Mouse (Mus musculus) T-cell, adult 2 months (primary cell): ENCODE results near the gene Kiss1.
"Not testable (repeated sequence)": the region's sequence is repeated elsewhere in the genome, so short reads cannot be mapped to it uniquely, and the experiment has no call there.

Experiments used
- DNase-seq: peaks from one replicate; pipeline ENCODE4 v3.0.0; 2022; ENCODE audit warnings: low spot score

Kiss1 gene

DNA sequence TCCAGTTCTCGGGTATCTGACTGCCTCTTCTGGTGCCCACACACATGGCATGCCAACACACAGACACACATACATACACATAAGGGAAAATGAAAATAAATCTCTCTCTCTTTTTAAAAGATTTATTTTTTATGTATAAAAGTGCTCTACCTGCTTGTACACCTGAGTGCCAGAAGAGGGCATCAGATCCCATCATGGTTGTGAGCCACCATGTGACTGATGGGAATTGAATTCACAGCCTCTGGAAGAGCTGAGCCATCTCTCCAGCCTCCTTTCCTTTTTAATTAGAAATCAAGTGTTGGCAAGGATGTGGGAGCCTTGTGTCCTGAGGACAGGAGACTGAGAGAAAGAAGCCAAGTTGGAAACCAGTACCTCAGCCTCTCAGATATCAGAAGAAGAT, 4.5 kb upstream of the Kiss1 start:
- DNase-seq, result no peak

DNA sequence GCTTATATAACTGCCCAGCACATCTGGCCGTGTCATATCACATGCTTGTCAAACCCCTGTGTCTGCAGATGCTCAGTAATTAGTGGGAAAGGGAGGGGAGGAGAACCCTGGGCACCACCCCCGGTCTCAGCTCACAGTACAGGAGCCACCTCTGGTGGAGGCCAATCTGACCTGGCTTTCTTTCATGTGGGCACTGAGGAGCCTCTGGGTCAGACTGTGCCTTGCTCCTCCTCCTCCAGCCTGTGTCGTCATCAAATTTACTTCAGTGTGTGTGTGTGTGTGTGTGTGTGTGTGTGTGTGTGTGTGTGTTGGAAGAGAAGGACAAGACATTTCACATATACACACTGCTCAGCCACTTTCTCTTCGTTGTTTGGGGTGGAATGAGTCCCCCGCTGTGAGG, 1.7 kb downstream of the Kiss1 start:
- DNase-seq, result no peak

DNA sequence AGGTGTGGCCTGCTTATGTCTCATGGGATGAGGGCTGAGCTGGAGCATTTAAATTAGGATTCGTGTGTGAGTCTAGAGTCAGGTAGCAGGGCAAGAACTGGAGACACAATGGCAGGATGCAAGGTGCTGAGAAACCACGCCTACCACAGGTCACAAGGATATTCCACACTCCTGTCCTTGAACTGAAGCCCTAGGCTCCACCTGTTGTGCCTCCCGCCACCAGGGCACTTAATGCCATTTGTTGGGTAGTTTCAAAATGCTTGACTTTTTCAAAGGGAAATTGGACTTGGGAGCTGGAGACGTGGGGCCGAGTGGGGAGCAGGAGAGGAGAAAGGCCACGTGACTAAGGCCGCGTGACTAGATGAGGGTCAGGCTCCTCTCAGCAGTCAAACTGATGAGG, 4.3 kb downstream of the Kiss1 start:
- DNase-seq, result no peak

DNA sequence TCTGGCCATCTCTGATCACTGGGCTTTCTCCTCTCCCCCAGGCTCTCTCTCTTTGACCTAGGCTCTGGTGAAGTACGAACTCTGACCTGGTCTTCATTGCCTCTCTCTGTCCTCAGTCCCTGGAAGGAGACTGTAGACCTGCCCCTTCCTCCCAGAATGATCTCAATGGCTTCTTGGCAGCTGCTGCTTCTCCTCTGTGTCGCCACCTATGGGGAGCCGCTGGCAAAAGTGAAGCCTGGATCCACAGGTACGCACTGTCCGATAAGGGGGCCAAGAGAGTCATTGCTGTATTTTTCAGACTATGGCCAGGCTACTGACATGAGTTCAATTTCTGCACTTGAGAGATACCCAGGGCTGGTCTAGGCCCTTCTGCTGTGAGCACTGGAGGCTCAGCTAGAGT, 5.4 kb downstream of the Kiss1 start:
- no peak for DNase-seq

DNA sequence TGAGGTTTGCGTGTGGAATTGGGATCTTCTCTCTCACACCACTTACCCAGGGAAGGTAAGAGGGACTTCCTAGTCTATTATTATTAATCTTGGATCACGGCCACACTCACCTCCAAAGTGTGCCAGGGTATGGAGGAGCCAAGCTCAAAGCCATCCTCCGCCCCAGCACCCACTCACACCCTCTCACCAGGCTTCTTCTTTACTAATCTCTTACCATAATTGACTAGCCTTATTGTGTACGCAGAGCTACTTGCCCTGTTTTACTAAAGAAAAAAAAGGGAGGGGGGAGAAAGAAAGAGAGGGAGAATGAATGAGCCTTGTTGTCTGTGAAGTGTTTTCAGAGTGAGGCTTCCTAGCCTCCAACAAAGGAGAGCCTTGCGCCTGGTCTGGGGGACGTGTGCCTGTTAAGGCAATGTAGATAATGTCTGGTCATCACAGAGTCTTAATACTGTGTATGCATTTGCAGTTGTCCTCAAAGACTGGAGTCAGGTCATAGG, 6.7 kb downstream of the Kiss1 start:
- DNase-seq, result no peak

DNA sequence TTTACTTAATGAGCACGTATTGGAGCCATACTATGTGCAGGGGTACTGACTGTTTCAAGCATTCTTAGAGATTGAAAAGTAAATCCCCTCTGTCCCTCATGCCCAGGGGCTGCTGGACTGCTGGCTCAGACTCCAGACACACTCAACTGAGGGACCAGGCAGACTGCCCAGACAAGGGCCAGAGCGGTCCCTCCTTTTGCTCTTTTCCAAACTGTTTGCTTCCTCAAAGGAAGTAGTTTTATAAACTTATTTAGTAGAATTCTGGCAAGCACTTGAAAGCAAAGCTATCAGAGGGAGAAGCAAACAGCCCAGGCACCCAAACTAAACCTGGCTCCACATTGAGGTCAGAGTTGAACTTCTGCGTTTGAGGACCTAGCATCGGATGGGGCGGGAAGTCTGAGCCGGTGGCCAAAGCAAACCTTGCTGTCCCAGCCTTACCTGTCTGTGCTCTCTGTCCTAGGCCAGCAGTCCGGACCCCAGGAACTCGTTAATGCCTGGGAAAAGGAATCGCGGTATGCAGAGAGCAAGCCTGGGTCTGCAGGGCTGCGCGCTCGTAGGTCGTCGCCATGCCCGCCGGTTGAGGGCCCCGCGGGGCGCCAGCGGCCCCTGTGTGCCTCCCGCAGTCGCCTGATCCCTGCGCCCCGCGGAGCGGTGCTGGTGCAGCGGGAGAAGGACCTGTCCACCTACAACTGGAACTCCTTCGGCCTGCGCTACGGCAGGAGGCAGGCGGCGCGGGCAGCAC, 7.4 kb downstream of the Kiss1 start:
- no peak for DNase-seq

DNA sequence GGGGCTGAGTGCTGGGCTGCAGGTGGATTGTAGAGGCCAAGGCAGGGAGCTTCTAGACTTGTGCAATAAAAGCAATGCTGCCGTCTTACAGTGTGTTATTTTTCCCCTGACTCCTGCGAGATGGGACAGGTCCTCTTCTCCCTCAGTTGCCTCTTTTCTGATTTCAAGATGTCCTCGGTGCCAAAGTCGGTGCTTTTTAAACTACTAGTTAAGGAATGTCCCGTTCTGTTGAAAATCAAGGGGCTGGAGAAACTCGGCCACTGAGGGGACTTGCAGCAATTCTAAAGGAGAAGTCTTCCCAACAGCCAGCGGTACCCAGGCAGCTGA, 7.9 kb downstream of the Kiss1 start:
- no peak for DNase-seq

DNA sequence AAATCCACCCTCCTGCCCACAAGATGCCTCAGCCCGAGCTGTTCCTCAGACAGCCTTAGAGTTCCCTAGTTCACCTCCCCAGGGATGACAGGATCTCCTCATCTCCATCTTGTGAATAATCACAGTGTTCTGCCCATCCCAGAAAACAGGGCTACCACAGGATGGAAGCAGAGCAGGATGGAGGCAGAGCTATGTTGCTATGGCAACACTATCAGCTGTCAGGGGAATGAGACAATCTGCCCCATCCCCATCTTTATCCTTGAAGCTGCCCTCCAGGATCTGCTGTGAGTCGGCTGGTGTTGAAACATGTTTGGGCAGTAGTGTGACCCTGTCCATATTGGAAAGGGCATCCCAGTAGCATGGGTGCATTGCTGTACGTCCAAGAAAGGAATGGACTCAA, 9.5 kb downstream of the Kiss1 start:
- DNase-seq, result no peak

DNA sequence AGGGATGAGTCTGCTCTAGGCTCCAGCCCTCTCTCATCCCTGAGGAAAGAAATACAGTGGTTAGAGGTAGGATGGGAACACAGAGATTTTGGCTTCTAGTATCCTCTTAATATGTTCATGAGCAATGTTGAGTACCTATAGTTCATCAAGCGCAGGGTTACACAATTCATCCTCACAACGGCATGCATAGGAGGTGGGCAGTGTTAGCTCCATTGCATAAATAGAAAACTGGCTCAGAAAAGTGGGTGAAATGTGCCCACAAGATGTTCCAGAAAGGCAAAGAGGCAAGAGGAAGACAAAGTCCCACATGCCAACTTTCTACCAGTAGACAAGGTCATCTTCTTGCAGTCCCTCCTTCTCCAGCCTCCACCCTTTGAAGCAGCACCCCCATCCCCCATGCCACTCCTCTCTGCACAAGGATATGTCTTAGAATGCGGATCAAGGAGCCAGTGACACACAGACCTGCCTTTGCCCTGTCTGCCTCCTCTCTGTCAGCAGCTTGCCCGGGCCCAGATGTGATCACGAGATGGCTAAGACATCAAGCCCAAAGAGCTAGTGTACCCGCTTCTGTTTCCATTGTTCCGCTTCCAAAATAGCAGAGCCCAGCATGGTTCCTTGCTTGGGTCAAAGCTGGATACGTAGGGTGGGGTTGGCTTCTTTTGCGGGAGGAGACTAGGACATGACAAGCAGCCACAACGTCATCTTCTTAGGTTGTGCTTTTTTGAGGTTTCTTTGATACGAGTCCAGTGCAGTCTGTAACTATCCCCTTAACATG, 11.2 kb downstream of the Kiss1 start:
- DNase-seq, result no peak

DNA sequence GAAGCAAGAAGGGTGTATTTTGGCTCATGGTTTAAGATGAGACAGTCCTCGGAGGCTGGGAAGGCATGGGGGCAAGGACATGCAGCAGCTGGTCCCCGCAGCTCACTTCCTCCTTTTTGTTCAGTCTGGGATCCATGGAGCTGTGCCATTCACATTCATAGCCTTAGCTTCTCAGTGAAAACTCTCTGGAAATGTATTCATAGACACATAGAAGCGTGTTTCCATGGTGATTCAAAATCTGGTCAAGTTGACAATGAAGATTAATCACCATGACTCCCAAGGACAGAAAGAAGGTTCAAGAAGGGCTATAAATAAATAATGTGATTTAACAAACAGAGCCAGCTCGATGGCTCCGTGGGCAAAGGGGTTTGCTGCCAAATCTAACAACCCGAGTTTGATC, 12.3 kb downstream of the Kiss1 start:
- DNase-seq, result no peak

DNA sequence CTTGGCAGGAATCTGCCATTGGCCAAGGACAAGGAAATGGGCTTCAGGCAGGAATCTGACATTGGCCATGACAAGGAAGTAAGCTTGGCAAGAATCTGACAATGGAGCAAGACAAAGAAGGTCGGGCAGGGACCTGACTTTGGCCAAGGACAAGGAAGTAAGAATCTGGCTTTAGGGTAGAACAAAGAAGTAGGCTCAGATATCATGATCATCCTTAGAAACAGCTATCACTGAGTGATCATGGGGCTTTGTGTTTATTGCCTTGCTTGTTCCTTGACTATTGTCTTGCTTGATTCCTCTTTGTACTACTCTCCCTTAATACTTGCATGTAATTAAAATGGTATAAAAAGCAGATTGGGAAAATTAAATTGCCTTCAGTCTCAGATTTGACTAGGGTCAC, 18.7 kb downstream of the Kiss1 start:
- DNase-seq, result not testable (repeated sequence)

DNA sequence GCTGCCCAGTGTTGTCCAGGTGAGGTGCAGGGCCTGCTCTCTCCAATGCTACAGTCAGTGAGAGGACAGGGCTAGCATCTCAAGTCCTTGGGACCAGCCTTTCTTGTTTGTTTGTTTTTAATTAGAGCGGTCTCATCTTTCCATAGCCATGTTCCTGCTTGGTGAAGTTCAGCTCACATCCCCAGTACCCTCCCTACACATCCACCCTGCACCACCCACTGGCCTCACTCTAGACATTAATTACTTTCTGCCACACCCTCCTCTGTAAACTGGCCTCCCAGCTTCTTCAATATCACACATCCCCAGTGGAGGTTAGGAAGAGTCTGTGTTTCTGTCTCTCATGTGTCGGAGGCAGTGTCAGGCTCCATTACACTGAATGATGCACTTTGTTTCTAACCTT, 22.7 kb downstream of the Kiss1 start:
- DNase-seq, result no peak

DNA sequence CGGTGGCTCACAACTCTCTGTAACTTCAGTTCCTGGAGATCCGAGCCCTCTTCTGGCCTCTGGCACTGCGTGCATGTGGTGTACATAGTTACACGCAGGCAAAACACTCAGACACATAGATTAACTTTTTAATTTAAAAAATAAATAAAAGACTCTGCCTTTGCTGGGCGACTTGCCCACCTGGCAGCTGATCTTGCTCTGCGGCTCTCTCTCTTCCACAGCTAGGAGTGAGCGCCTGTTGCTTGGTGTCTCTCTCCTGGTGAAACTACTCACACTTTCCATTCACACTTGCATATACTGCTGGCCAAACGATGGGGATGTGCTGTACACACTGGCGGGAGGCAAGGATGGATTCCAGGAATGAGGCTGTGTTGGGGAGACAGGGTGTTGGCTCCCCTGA, 24.9 kb downstream of the Kiss1 start:
- DNase-seq, result no peak

DNA sequence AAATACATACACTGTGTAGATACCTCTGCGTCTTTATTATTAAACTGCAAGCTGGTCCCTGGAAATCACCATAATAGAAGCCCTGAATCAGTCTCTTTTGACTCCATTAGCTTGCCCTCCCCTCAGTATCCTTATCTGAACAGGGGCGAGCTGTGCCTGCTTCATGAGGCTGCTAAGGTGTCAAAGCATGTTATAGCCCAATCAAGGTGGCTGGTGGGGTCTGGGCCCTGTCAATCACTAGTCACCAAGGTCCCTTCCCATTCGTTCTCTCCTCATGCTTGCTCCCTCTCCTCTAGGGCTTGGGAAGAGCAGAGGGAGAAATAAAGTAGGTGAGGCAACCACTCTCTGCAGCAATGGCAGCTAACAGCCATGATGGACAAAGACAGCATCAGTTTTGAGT, 25.6 kb downstream of the Kiss1 start:
- DNase-seq, result no peak

DNA sequence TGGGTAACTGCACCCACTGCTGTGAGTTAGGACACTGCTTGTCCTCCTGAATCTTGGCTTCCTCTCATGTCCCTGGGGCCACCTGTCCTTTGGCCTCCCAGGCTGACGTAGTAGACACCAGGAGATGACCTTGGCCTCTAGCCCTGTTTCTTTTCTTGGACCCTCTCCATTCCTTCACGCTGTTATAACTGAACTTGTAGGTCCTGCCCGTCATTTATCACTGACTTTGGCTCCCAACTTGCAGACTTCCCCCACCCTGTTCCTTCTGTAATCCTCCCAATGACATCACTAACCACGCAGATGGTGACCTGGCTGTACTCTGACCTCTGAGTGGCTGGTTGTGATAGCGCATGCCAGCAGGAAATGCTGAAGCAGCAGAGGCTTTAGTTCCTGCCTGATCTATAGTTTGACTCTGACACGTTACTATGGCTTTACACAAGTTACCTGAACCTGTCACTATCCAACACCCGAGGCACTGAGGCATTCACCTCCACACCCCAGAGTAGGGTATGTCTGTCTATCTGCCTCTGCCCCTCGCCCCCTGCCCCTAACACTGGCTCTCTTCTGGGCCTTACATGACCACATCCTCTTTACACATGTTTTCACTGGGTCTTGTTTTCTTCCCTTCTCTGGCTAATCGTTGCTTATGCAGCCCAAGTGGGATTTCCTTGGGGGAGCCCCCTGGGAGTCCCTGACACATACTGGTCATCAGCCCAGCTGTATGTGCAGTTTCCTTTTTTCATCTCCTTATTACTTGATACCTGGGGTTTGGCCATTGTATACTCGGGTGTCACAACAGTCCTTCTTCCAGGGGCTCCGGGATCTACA, 26.2 kb downstream of the Kiss1 start:
- DNase-seq, result no peak

DNA sequence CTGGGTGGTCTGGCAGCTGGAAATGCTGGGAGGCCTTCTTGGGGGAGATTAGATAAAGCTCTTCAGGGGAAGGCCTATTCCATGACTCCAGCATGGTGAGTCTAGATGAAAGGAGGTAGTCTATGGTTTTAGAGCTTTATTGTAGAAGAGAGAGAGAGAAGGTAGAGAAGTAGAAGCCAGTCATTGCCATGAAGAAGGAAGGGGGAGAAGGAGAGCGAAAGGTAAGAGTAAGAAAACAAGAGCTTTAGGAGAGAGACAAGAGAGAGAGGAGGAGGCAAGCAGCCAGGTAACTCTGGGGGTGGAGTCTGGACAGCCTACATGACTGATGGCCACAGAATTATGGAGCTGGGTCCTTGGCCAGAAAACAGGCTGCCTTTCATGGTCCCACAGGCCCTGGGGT, 28.5 kb downstream of the Kiss1 start, which contains the start of gene Ren1:
Gene Ren1 (plus strand): TSS at position 301 of the 400 bp plus-strand sequence.
- no peak for DNase-seq

DNA sequence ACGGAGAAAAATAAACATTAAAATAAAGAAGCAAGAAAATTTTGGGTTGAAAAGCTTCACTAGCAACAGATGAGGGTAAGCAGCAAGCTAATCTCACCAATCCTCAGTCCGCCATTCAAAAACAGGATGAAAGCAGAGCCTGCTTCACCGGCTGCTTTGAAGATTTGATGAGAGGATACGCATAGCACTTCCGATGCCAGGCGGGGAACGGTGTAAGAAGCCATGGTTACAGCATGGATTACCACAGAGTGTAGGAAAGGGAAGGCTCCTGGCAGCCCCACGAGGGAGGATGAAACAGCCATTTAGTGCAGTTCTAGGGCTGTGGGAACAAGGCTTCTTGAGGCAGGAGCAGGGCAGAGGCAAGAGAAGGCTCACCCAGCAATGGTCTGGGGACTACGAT, 30.1 kb downstream of the Kiss1 start:
- no peak for DNase-seq

DNA sequence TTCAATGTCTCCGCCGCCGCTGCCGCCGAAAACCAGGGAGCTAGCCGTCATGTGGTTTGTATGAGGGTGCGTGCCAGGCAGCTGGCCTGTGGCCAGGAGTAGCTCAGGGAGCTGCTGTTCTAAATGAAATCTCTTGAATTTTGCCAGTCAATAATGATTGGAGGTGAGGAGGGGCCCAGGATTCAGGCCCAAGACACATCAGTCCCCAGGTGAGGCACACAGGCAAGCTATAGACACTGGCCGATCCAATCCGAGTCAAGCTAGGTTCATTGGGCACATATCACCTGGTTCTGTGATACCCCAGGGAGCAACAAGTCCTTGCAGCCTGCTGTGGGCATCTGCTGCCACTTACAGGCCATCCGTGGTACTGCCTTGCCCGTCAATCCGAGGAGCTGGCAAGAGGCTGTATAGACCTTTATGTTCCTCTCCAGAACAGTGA, 31.7 kb downstream of the Kiss1 start:
- DNase-seq, result peak; percentile 37

DNA sequence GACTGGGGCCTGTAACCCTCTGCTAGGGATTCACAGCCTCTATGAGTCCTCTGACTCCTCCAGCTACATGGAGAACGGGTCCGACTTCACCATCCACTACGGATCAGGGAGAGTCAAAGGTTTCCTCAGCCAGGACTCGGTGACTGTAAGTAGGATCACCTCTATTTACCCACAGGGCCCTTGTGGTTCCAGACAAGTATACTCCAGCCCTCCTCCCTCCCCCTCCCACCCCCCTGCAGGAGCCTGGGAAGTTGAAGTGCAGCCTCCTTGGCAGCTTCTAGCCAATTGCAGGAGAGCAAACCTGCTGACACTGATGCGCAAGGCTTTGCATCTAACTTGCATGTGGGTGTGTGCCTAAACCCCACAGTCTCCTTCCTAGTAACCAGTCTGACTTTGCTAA, 33.8 kb downstream of the Kiss1 start:
- DNase-seq, result no peak

DNA sequence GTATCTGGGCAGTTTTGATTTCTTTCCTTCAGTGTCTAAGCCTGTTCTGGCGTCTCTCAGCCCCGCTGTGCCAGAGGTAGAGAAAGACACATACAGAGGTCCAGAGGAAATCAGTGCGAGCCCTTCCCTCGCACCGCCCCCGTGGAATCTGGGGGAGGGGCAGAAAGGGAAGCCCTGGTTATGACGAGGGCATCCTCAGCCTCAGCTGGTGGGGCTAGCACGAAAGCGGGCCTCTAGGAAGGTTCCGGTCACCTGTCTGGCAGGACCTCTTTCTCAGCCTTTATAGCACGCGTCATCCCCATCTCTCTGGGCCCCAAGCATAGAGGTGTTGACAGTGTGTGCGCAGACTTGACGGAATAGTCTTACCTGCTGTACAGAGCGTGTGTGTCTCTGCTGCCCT, 34.2 kb downstream of the Kiss1 start:
- DNase-seq, result no peak

DNA sequence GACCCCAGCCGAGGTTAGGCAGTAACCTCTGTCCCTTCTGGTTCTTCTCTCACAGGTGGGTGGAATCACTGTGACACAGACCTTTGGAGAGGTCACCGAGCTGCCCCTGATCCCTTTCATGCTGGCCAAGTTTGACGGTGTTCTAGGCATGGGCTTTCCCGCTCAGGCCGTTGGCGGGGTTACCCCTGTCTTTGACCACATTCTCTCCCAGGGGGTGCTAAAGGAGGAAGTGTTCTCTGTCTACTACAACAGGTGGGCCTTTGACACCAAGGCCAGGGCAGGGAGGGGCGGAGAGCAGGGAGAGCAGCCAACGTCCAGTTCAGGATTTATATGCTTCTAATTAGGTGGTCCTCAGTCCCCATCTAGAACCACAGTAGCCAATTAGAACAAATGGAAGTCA, 34.7 kb downstream of the Kiss1 start:
- no peak for DNase-seq

DNA sequence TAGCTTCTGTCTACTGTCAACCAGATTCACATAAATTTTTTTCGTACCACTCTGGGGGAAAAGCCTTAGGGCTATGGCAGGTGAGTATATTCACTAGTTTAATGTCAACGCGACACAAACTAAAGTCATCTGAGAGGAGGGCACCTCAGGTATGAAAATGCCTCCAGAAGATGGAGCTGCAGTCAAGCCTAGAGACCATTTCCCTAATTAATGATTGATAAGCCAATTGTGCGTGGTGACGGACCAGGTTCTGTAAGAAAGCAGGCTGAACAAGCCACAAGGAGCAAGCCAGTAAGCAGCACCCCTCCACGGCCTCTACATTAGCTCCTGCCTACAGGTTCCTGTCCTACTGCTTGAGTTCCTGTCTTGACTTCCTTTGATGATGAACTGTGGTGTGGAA, 39.3 kb downstream of the Kiss1 start:
- DNase-seq, result no peak

DNA sequence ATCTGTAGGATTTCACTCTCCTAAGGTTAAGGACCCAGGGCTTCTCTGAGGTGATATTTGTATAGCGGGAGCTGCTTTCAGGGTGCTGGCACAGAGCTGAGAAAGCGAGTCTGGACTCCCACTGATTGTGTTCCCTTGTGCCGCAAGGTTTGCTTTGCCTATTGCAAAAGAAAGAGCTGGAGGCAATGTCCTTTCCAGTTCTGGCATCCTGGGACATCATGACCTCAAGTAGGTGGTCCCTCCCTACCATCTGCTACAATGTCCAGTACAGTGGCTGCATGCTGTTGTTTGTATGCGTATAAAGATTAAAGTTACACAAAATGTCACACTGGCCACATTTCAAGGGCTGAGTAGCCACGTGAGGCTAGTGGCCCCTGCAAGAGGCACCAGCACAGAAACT, 40.4 kb downstream of the Kiss1 start:
- DNase-seq, result no peak
